Mouse (Mus musculus) limb, embryonic 14.5 days (tissue): ENCODE measurements around the gene Rcsd1. TPM values are rescaled to one million over a fixed set of nuclear protein-coding genes. Genes with fewer than 3 reads are reported as not detected.

Experiments
- ATAC-seq: fragments of 200-750 bp; cut with Nextera tagmentation; 2 replicates; pipeline ENCODE4 v1.8.0; 2017; ENCODE audit warnings: low read depth, moderate number of reproducible peaks, moderate TSS enrichment; ENCODE audit not compliant: low FRiP score
- DNase-seq: peaks from one replicate; pipeline ENCODE4 v3.0.0-alpha.2; 2015; ENCODE audit warnings: low spot score
- H3K27ac ChIP-seq: fragments of 300-500 bp; sonication (generic); replicated peaks from 2 replicates; pipeline ENCODE4 v1.5.1; 2014; ENCODE audit warnings: low read depth, mild to moderate bottlenecking, low read length, moderate library complexity, mixed read lengths
- H3K27me3 ChIP-seq: fragments of 300-500 bp; sonication (generic); 2 replicates; pipeline ENCODE4 v1.6.1; 2014; ENCODE audit warnings: low read length, mixed read lengths; ENCODE audit not compliant: control insufficient read depth, insufficient read depth
- H3K36me3 ChIP-seq: fragments of 300-500 bp; sonication (generic); 2 replicates; pipeline ENCODE4 v1.6.1; 2014; ENCODE audit warnings: mild to moderate bottlenecking, low read length, moderate library complexity, mixed read lengths; ENCODE audit not compliant: control insufficient read depth, insufficient read depth
- H3K4me1 ChIP-seq: fragments of 300-500 bp; sonication (generic); 2 replicates; pipeline ENCODE4 v1.6.1; 2014; ENCODE audit warnings: antibody characterized with exemption, low read length, mixed read lengths; ENCODE audit not compliant: control insufficient read depth, insufficient read depth
- H3K4me2 ChIP-seq: fragments of 300-500 bp; sonication (generic); replicated peaks from 2 replicates; pipeline ENCODE4 v1.6.1; 2014; ENCODE audit warnings: low read depth, mild to moderate bottlenecking, low read length, moderate library complexity; ENCODE audit not compliant: severe bottlenecking
- H3K4me3 ChIP-seq: fragments of 300-500 bp; sonication (generic); replicated peaks from 2 replicates; pipeline ENCODE4 v1.5.1; 2014; ENCODE audit warnings: low read length
- H3K9ac ChIP-seq: fragments of 300-500 bp; sonication (generic); 2 replicates; pipeline ENCODE4 v1.6.1; 2014; ENCODE audit warnings: mild to moderate bottlenecking, low read depth, low read length, moderate library complexity; ENCODE audit not compliant: severe bottlenecking
- H3K9me3 ChIP-seq: fragments of 300-500 bp; sonication (generic); 2 replicates; pipeline ENCODE4 v1.6.1; 2016; ENCODE audit warnings: low read length; ENCODE audit not compliant: control insufficient read depth
- POLR2A ChIP-seq: fragments of 200-500 bp; IDR thresholded peaks from 2 replicates; pipeline ENCODE4 v1.8.0; 2012; ENCODE audit warnings: inconsistent platforms, mild to moderate bottlenecking, moderate library complexity, borderline replicate concordance; ENCODE audit not compliant: insufficient read depth, insufficient read length; ENCODE audit errors: extremely low read depth
- WGBS: fragments of 180-500 bp; shearing (Covaris S2); extraction: QIAGEN DNeasy Blood & Tissue Kit; methylation state at CpG from one replicate; pipeline ENCODE4 v1.1.7; 2014; 5-methylcytosine and 5-hydroxymethylcytosine counted together
- polyA plus RNA-seq, 2 experiments: library from polyadenylated mRNA; depleted of rRNA in 1 of 2; stranded (reverse) in 1 of 2; unstranded in 1 of 2; fragments of >200 nt; fragmentation: Nextera tagmentation in 1 of 2; extraction: Ambion mirVana in 1 of 2; gene quantifications; 2 replicates each; pipeline versions ENCODE4 v1.2.1 to v1.2.3; 2012 to 2014

The Rcsd1 gene
- polyA plus RNA-seq, 2 experiments = 9.6 to 16.7 TPM

GRCm38 (mm10) chr1:165653126-165653885 lies 56.3 kb downstream of the Rcsd1 start:
- DNase-seq (no peak), ATAC-seq (no peak)
- Histone ChIP-seq H3K9ac (no peak overlapping the region), H3K4me2 (no peak overlapping the region), H3K4me1 (no peaks in the 10 kb centered on the region), H3K9me3 (no peaks in the 10 kb centered on the region), H3K36me3 (peaks cover 10% of the 10 kb centered on the region), H3K27ac (no peak overlapping the region), H3K4me3 (no peak overlapping the region), H3K27me3 (no peaks in the 10 kb centered on the region)
- WGBS = 79% methylated on average over 14 of the region's 14 CpGs
- TF ChIP-seq POLR2A = no peak

DNA sequence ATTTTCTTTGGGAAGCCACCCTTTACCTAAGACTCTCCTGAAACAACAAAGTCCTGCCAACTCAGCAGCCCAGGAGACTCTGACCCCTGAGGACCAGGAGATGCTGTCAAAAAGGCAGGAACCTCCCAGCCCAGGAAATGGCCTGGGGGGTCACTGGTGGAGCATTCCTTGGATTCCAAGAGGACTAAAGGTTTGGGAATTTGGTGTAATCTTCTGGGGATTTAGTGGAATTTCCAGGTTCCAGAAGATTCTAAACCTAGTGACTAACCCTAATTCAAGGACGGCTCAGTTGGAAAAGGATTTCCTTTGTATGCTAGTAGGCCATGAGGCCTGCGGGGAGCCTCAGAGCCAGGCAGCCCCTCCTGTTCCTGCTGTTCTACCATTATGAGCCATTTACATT lies 57.0 kb downstream of the Rcsd1 start:
- H3K4me1 ChIP-seq = no peaks in the 10 kb centered on the region
- H3K9ac ChIP-seq = no peak overlapping the region

GRCm38 (mm10) chr1:165651158-165651557 lies 58.4 kb downstream of the Rcsd1 start:
- Histone ChIP-seq H3K9me3 (no peaks in the 10 kb centered on the region), H3K4me1 (no peaks in the 10 kb centered on the region), H3K27me3 (no peaks in the 10 kb centered on the region), H3K4me3 (no peak overlapping the region), H3K9ac (no peak overlapping the region), H3K36me3 (peaks cover 10% of the 10 kb centered on the region; the same call in 1 of the 2 replicates), H3K4me2 (no peak overlapping the region), H3K27ac (no peak overlapping the region)
- ATAC-seq (no peak), DNase-seq (no peak)
- TF ChIP-seq POLR2A = no peak
- 71% methylated on average over 5 of the region's 5 CpGs for WGBS

More for the DNA sequence above, 57.0 kb downstream of the Rcsd1 start:
- WGBS = 72% methylated on average over 2 of the region's 2 CpGs
- H3K9me3 ChIP-seq = no peaks in the 10 kb centered on the region
- H3K27me3 ChIP-seq = no peaks in the 10 kb centered on the region
- H3K4me2 ChIP-seq = no peak overlapping the region
- no peak overlapping the region for H3K4me3 ChIP-seq
- DNase-seq = no peak
- H3K36me3 ChIP-seq = peaks cover 10% of the 10 kb centered on the region
- no peak for ATAC-seq
- H3K27ac ChIP-seq = no peak overlapping the region
- TF ChIP-seq POLR2A = no peak

GRCm38 (mm10) chr1:165645102-165645501 lies 64.5 kb downstream of the Rcsd1 start:
- H3K9me3 ChIP-seq = no peaks in the 10 kb centered on the region
- DNase-seq (no peak), ATAC-seq (no peak)
- H3K4me1 ChIP-seq = no peaks in the 10 kb centered on the region; the same call in 1 of the 2 replicates
- no peak overlapping the region for H3K4me2 ChIP-seq
- no peak for TF ChIP-seq POLR2A
- no peaks in the 10 kb centered on the region for H3K36me3 ChIP-seq
- no peak overlapping the region for H3K9ac ChIP-seq
- H3K4me3 ChIP-seq = no peak overlapping the region
- 69% methylated on average over 4 of the region's 4 CpGs for WGBS
- H3K27ac ChIP-seq = no peak overlapping the region
- H3K27me3 ChIP-seq = no peaks in the 10 kb centered on the region

GRCm38 (mm10) chr1:165643735-165644134 lies 65.8 kb downstream of the Rcsd1 start:
- H3K27me3 ChIP-seq = no peaks in the 10 kb centered on the region
- ATAC-seq (no peak), DNase-seq (no peak)
- no peak overlapping the region for H3K9ac ChIP-seq
- no peak overlapping the region for H3K27ac ChIP-seq
- H3K4me1 ChIP-seq = no peaks in the 10 kb centered on the region; the same call in 1 of the 2 replicates
- no peaks in the 10 kb centered on the region for H3K36me3 ChIP-seq
- no peak overlapping the region for H3K4me3 ChIP-seq
- WGBS = 56% methylated on average over 5 of the region's 5 CpGs
- H3K9me3 ChIP-seq = no peaks in the 10 kb centered on the region
- H3K4me2 ChIP-seq = no peak overlapping the region
- TF ChIP-seq POLR2A = no peak
